Mouse (Mus musculus) adrenal gland, postnatal 25 days (tissue): ENCODE measurements around the gene Zfp36l3. TPM values are rescaled to one million over a fixed set of nuclear protein-coding genes. Genes with fewer than 3 reads are reported as not detected.
"Not testable (repeated sequence)": the region's sequence is repeated elsewhere in the genome, so short reads cannot be mapped to it uniquely, and the experiment has no call there.

ENCODE experiments used
- DNase-seq: peaks from one replicate; pipeline ENCODE4 v3.0.0; 2021; ENCODE audit warnings: mixed read lengths
- long read RNA-seq: library from polyadenylated mRNA; stranded (forward); transcript quantifications from one replicate; pipeline ENCODE4 v2.0.0, GENCODE M21; 2021
- total RNA-seq: library from RNA; stranded (reverse); gene quantifications from 2 replicates; pipeline ENCODE4 v1.2.3, GENCODE M21; 2021

The Zfp36l3 gene
- total RNA-seq = not detected in 2 replicates
- long read RNA-seq = 0 reads

GRCm38 (mm10) chrX:53776276-53776675, at the start of gene Zfp36l3:
TSS of gene Zfp36l3 (minus strand) at chrX:53776394.
- no peak for DNase-seq

- no peak for DNase-seq
Observed at GRCm38 (mm10) chrX:53799074-53799473, 22.9 kb upstream of the Zfp36l3 start.

GRCm38 (mm10) chrX:53797519-53797918, 21.3 kb upstream of the Zfp36l3 start, which contains the start of gene Xlr:
TSS of gene Xlr (minus strand) at chrX:53797706.
- not testable (repeated sequence) for DNase-seq

DNA sequence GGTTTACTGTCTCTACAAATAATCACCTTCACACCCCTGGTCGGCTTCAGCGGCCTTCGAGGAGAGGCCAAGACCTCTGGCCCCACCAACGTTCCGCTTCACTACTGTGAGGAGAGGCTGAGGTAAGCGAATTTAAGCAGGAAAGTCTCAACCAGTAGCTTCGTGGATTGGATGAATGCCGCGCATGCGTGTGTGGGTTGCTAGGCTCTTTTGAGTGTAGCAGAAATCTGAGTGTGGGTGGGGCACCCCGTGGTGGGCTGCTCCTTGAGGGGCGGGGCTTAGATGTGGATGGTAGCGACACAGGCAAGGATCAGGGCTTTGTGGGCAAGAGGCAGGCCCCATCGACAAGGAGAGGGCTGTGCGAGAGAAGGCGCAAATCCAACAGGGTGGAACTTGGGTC, 18.5 kb downstream of the Zfp36l3 start, which contains the start of gene 1700013H16Rik:
Gene 1700013H16Rik (minus strand): TSS at position 96 of the 400 bp plus-strand sequence.
- no peak for DNase-seq

GRCm38 (mm10) chrX:53752851-53753250, 23.3 kb downstream of the Zfp36l3 start:
- DNase-seq = no peak

DNA sequence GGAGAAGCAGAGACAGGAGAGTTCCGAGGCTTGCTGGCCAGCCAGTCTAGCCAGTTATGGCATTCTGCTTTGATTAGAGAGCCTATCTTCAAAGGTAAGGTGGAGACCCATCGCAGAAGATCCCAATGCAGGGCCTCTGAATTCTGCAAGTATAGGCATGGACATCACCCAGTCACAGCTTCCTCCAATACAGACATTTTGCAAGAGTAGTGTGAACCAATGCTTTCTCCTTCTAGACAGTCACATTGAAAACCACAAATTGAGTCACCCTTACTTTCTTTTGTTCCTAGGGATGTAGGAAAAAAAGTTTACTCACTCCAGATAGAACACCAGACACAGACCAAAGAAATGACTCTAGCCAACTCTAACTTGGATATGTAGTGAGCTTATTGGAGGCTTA, 47.2 kb downstream of the Zfp36l3 start:
- DNase-seq = no peak

- DNase-seq = no peak
Observed at GRCm38 (mm10) chrX:53724596-53724995, 51.6 kb downstream of the Zfp36l3 start, which contains the start of gene 4930502E18Rik. TSS of gene 4930502E18Rik (plus strand) at chrX:53724826.

Other genes starting within 250 kb of the Zfp36l3 start
- gene Rtl8c, start 168.4 kb downstream of the Zfp36l3 start, total RNA-seq = 119 and 126 TPM in 2 replicates
- not detected in 2 replicates for gene Gm14597, start 167.4 kb downstream of the Zfp36l3 start, total RNA-seq
- gene Rtl8a, start 132.7 kb downstream of the Zfp36l3 start, total RNA-seq = 141 and 149 TPM in 2 replicates
- 79.2 and 90.0 TPM in 2 replicates for gene Rtl8b, start 106.0 kb downstream of the Zfp36l3 start, total RNA-seq
- not detected in 2 replicates for gene 4930502E18Rik, start 51.6 kb downstream of the Zfp36l3 start, total RNA-seq
- gene 1700013H16Rik, start 18.6 kb downstream of the Zfp36l3 start, total RNA-seq = not detected in 2 replicates
- gene Xlr, start 21.3 kb upstream of the Zfp36l3 start, total RNA-seq = 0.88 TPM in 1 of 2 replicates, not detected in the other